Mouse (Mus musculus): ENCODE data around the gene Creb5. TPM values are rescaled to one million over a fixed set of nuclear protein-coding genes. Genes with fewer than 3 reads are reported as not detected.
"Not testable (repeated sequence)": the region's sequence is repeated elsewhere in the genome, so short reads cannot be mapped to it uniquely, and the experiment has no call there.

Creb5 gene
- polyA plus RNA-seq, 1 experiment = 0.02 TPM

DNA sequence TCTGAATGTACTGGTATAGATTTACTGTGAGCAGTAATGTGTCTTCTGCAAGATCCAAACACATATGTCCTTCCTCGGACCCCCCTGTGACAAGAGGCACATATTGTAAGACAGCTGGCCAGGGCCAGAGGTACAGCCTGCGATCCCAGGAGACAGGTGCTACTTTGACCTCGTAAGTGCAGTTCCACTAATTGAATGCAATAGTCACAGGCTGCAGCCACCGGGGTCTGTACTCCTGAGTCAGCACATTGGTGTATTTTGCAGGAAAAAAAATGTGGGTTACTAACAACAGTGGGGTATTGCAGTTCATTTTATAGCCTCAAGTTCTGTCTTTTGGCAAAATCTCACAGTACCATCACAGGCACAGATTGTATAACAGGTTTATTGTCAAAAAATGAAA lies 110.7 kb downstream of the Creb5 start:
- TF ChIP-seq GATA1 (IDR thresholded peaks at IDR 0.05; ENCODE audit: low read length) = no peak
- TF ChIP-seq TAL1 (IDR thresholded peaks at IDR 0.05; ENCODE audit: low read length) = no peak

GRCm38 (mm10) chr6:53398297-53399140 lies 111.4 kb downstream of the Creb5 start:
- Histone ChIP-seq H3K27me3 (ENCODE audit: control insufficient read depth) (no peaks in the 10 kb centered on the region), H3K36me3 (ENCODE audit: control insufficient read depth) (no peaks in the 10 kb centered on the region), H3K4me1 (ENCODE audit: control insufficient read depth) (no peaks in the 10 kb centered on the region), H3K4me3 (replicated peaks) (no peak overlapping the region), H3K9me3 (ENCODE audit: control insufficient read depth, low read length) (no peaks in the 10 kb centered on the region)
- TF ChIP-seq TAL1 (IDR thresholded peaks at IDR 0.05; ENCODE audit: low read length) (no peak), GATA1 (IDR thresholded peaks at IDR 0.05; ENCODE audit: low read length) (no peak)

More for the DNA sequence above, 110.7 kb downstream of the Creb5 start:
- Histone ChIP-seq H3K36me3 (ENCODE audit: control insufficient read depth) (no peaks in the 10 kb centered on the region), H3K9me3 (ENCODE audit: control insufficient read depth, low read length) (no peaks in the 10 kb centered on the region), H3K27me3 (ENCODE audit: control insufficient read depth) (no peaks in the 10 kb centered on the region), H3K4me1 (ENCODE audit: control insufficient read depth) (no peaks in the 10 kb centered on the region), H3K4me3 (replicated peaks) (no peak overlapping the region)

- no peaks in the 10 kb centered on the region for H3K4me1 ChIP-seq (ENCODE audit: control insufficient read depth)
- no peak overlapping the region for H3K4me3 ChIP-seq (replicated peaks)
- H3K36me3 ChIP-seq (ENCODE audit: control insufficient read depth) = no peaks in the 10 kb centered on the region
- TF ChIP-seq GATA1 (IDR thresholded peaks at IDR 0.05; ENCODE audit: low read length) = no peak
- no peak for TF ChIP-seq TAL1 (IDR thresholded peaks at IDR 0.05; ENCODE audit: low read length)
- no peaks in the 10 kb centered on the region for H3K27me3 ChIP-seq (ENCODE audit: control insufficient read depth)
- no peaks in the 10 kb centered on the region for H3K9me3 ChIP-seq (ENCODE audit: control insufficient read depth, low read length)
Observed at GRCm38 (mm10) chr6:53401364-53401763, 114.3 kb downstream of the Creb5 start.

DNA sequence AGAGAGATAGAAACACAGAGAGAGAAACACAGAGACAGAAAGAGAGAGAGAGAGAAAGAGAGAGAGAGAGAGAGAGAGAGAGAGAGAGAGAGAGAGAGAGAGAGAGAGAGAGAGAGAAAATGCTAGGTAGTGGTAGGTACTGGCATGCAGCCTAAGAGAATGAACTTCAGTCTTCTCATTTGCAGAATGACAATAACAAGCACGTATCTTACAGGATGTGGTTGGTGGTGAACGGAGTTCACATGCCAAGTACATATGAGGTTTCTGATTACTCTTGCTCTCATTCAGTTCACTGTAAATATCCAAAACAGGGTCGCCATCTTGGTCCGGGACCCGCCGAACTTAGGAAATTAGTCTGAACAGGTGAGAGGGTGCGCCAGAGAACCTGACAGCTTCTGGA lies 115.5 kb downstream of the Creb5 start:
- not testable (repeated sequence) for H3K4me1 ChIP-seq (ENCODE audit: control insufficient read depth); H3K36me3 ChIP-seq (ENCODE audit: control insufficient read depth); H3K4me3 ChIP-seq (replicated peaks); H3K9me3 ChIP-seq (ENCODE audit: control insufficient read depth, low read length); H3K27me3 ChIP-seq (ENCODE audit: control insufficient read depth)

DNA sequence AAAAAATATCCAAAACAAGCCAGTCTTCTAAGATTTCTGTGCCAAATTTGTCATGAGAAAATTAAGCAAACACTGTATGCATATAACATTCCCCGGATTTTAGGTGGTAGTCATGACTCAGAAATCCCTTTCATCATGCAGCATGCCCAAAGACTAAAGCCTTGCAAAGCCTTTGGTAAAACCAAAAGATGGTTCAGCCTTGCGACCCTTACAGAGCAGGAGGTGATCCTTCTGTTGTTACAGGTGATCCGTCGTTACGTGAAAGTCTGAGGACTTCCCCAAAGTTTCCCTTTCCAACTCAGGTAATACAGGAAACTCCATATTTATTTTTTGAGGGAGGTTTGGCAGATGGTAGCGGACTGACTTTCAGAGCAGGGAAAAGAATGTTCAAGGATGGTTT lies 122.1 kb downstream of the Creb5 start:
- Histone ChIP-seq H3K27me3 (ENCODE audit: control insufficient read depth) (no peaks in the 10 kb centered on the region), H3K36me3 (ENCODE audit: control insufficient read depth) (no peaks in the 10 kb centered on the region), H3K4me3 (replicated peaks) (no peak overlapping the region), H3K9me3 (ENCODE audit: control insufficient read depth, low read length) (no peaks in the 10 kb centered on the region), H3K4me1 (ENCODE audit: control insufficient read depth) (no peaks in the 10 kb centered on the region)
- no peak for TF ChIP-seq TAL1 (IDR thresholded peaks at IDR 0.05; ENCODE audit: low read length)

DNA sequence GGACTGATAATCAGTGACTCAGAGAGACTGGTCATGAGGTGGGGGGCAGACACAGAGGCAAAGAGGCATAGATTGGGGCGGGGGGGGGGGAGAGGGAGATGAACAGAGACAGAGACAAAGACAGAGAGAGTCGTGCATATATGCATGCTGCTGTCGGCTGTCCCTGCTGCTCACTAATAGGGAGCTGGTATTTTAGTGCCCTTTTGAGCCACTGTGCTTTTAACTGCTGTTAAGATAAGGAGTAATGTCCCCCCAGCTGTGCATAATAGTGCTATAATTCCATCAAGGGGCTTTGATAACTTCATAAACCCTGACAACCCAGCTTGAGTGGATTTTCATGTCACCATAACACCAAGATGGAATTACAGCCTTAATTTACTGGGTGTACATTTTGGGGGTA lies 134.3 kb downstream of the Creb5 start:
- H3K4me3 ChIP-seq (replicated peaks) = no peak overlapping the region
- no peaks in the 10 kb centered on the region for H3K27me3 ChIP-seq (ENCODE audit: control insufficient read depth)
- TF ChIP-seq TAL1 (IDR thresholded peaks at IDR 0.05; ENCODE audit: low read length) = no peak
- no peak for TF ChIP-seq GATA1 (IDR thresholded peaks at IDR 0.05; ENCODE audit: low read length)
- no peaks in the 10 kb centered on the region for H3K36me3 ChIP-seq (ENCODE audit: control insufficient read depth)
- no peaks in the 10 kb centered on the region for H3K4me1 ChIP-seq (ENCODE audit: control insufficient read depth)
- H3K9me3 ChIP-seq (ENCODE audit: control insufficient read depth, low read length) = no peaks in the 10 kb centered on the region

DNA sequence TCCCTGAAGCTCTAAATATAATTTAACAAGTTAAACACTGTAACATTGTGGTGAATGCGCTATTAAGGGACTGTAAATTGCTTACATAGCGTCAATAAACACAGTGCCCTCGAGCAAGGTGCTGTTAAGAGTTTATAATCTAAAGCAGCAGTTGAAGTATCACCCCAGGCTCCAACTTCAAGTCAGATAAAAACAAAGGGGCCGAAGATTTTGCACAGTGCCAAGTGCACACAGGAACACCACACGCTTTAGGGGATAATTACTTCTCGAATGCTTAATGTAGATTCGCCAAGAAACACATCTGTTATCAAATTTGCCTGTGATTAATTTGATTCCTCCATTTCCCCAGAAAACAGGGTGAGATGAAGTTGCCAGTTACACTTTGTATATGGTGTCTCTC lies 142.3 kb downstream of the Creb5 start:
- TF ChIP-seq GATA1 (IDR thresholded peaks at IDR 0.05; ENCODE audit: low read length) (no peak), TAL1 (IDR thresholded peaks at IDR 0.05; ENCODE audit: low read length) (no peak)
- no peaks in the 10 kb centered on the region for H3K27me3 ChIP-seq (ENCODE audit: control insufficient read depth)
- no peaks in the 10 kb centered on the region for H3K4me1 ChIP-seq (ENCODE audit: control insufficient read depth)
- no peaks in the 10 kb centered on the region for H3K9me3 ChIP-seq (ENCODE audit: control insufficient read depth, low read length)
- H3K4me3 ChIP-seq (replicated peaks) = no peak overlapping the region
- no peaks in the 10 kb centered on the region for H3K36me3 ChIP-seq (ENCODE audit: control insufficient read depth)

DNA sequence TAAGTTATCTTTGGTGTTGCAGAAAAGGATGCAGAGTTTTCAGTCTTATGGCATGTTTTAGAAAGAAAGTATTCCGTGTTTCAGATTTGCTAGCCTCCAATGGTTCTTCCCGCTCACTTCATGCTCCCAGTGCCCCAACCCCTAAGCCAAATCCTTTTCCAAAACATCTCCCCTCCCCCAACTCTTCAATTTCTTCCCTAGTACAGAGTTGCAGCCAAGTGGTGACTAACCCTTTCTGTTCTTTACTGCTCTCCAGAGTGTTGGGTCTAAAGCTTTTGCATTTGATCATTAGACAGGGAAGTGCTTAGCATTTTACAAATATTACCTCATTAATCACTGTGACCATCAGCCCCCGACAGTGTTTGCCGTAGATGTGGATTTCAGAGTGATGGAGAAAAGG lies 142.8 kb downstream of the Creb5 start:
- no peak overlapping the region for H3K4me3 ChIP-seq (replicated peaks)
- H3K4me1 ChIP-seq (ENCODE audit: control insufficient read depth) = no peaks in the 10 kb centered on the region
- TF ChIP-seq TAL1 (IDR thresholded peaks at IDR 0.05; ENCODE audit: low read length) = no peak
- TF ChIP-seq GATA1 (IDR thresholded peaks at IDR 0.05; ENCODE audit: low read length) = no peak
- no peaks in the 10 kb centered on the region for H3K9me3 ChIP-seq (ENCODE audit: control insufficient read depth, low read length)
- H3K27me3 ChIP-seq (ENCODE audit: control insufficient read depth) = no peaks in the 10 kb centered on the region
- no peaks in the 10 kb centered on the region for H3K36me3 ChIP-seq (ENCODE audit: control insufficient read depth)

DNA sequence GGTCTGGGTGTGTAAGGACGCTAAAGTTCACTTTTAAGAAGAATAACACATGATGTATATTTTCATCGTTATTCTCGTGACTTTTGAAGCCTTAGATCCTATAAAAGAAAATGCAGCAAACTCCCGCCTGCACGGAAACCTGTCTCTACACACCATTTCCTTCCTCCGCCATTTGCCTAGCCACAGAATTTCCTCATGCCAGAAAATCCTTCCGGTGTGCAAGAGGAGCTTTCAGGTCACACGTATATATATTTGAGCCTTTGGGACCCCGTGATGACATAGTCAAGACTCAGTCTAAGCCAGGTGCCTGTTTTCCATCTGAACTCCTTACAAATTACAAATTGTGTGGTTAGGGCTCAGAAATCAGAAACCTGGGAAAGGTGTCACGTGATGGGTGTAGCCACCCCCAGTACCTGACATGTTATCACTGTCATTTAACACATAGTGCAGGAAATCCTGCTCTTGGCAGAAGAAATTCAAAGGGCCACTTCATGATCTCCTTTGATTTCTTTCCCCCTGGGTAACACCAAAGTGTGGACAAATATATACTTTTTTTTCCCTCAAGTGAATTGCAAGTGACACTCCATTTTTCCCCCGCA lies 158.9 kb downstream of the Creb5 start:
- TF ChIP-seq GATA1 (IDR thresholded peaks at IDR 0.05; ENCODE audit: low read length) (no peak), TAL1 (IDR thresholded peaks at IDR 0.05; ENCODE audit: low read length) (no peak)
- Histone ChIP-seq H3K4me1 (ENCODE audit: control insufficient read depth) (no peaks in the 10 kb centered on the region), H3K27me3 (ENCODE audit: control insufficient read depth) (no peaks in the 10 kb centered on the region; the same call in 1 of the 2 replicates)

More for the DNA sequence above, 158.9 kb downstream of the Creb5 start:
- Histone ChIP-seq H3K4me3 (replicated peaks) (no peak overlapping the region), H3K9me3 (ENCODE audit: control insufficient read depth, low read length) (no peaks in the 10 kb centered on the region), H3K36me3 (ENCODE audit: control insufficient read depth) (no peaks in the 10 kb centered on the region)

All from erythroblast, embryonic 14.5 days (primary cell).